Mouse (Mus musculus) kidney, embryonic 15.5 days (tissue): ENCODE results near the gene Cabp4. TPM values are rescaled to one million over a fixed set of nuclear protein-coding genes. Genes with fewer than 3 reads are reported as not detected.

Experiments
- ATAC-seq: fragments of 200-750 bp; cut with Nextera tagmentation; replicated peaks from 2 replicates; pipeline ENCODE4 v1.8.0; 2017; ENCODE audit warnings: moderate TSS enrichment; ENCODE audit not compliant: low FRiP score
- H3K27ac ChIP-seq: fragments of 300-500 bp; sonication (generic); 2 replicates; pipeline ENCODE4 v1.5.1; 2015; ENCODE audit warnings: mild to moderate bottlenecking, inconsistent platforms
- H3K27me3 ChIP-seq: fragments of 300-500 bp; sonication (generic); 2 replicates; pipeline ENCODE4 v1.6.1; 2015; ENCODE audit warnings: inconsistent platforms
- H3K36me3 ChIP-seq: fragments of 300-500 bp; sonication (generic); 2 replicates; pipeline ENCODE4 v1.6.1; 2015; ENCODE audit warnings: inconsistent platforms
- H3K4me1 ChIP-seq: fragments of 300-500 bp; sonication (generic); 2 replicates; pipeline ENCODE4 v1.6.1; 2015; ENCODE audit warnings: inconsistent platforms
- H3K4me2 ChIP-seq: fragments of 300-500 bp; sonication (generic); 2 replicates; pipeline ENCODE4 v1.6.1; 2015; ENCODE audit warnings: moderate library complexity, mild to moderate bottlenecking, inconsistent platforms
- H3K4me3 ChIP-seq: fragments of 300-500 bp; sonication (generic); replicated peaks from 2 replicates; pipeline ENCODE4 v1.5.1; 2015; ENCODE audit warnings: mild to moderate bottlenecking, inconsistent platforms
- H3K9ac ChIP-seq: fragments of 300-500 bp; sonication (generic); 2 replicates; pipeline ENCODE4 v1.6.1; 2015; ENCODE audit warnings: mild to moderate bottlenecking, inconsistent platforms
- H3K9me3 ChIP-seq: fragments of 300-500 bp; sonication (generic); replicated peaks from 2 replicates; pipeline ENCODE4 v1.6.1; 2016; ENCODE audit warnings: inconsistent platforms
- WGBS: fragments of 180-500 bp; shearing (Covaris S2); methylation state at CpG from one replicate; pipeline ENCODE4 v1.1.7; 2015; ENCODE audit warnings: mixed read lengths; 5-methylcytosine and 5-hydroxymethylcytosine counted together
- polyA plus RNA-seq: library from polyadenylated mRNA; unstranded; fragments of >200 nt; fragmentation: Nextera tagmentation; extraction: Ambion mirVana; gene quantifications from 2 replicates; pipeline ENCODE4 v1.2.1, GENCODE M21; 2015

The Cabp4 gene
- polyA plus RNA-seq, 1 experiment from 2014 or later: 0.05 TPM

DNA sequence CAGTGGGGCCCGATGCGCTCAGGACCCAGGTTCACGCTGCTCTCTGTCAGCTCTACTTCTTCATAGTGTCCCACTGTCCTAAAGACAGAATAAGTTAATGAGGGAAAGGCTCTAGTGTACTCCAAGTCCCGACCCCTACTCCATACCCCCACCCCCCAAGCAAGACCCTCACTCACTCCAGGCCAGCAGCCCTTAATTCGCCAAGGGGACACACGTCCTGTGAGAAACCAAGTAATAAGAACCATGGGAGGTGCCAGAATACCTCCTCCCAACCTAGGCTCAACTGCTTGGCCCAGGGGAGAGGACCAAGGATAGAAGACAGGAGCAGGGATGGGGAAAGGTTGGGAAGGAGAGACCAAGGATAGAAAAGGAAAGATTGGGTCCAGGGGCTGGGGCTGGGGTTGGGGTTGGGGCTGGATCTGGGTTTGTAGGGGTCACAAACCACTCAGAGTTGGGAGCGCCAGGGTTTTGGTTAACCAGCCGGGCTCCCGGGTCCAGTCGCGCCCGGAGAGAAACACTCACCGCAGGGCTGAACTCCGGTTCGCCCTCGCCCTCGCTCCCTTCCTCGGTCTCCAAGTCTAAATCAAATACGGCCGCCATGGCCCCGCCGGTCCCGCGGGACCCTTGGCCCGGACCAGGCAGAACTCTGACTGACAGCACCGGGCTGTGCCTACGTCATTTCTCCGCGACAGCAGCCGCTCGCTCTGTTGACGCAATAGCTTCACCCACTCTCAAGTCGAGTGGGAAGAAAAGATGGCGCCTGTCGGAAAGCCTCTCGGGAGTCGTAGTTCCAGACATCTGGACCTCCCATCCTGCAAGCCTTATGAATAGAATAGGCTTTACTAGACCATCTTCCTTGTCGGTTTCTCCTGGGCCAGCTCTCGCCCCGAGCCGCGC is 19.1 kb upstream of the Cabp4 start, which contains the start of gene Rps6kb2:
TSS of gene Rps6kb2 (minus strand) at position 709 of the 897 bp plus-strand sequence.
- H3K4me3 ChIP-seq: peak within 1 kb of the TSS; percentile 75
- no peaks in the 10 kb centered on the region for H3K27me3 ChIP-seq
- peak; percentile 89 for ATAC-seq
- peaks cover 37% of the 10 kb centered on the region for H3K36me3 ChIP-seq
- 6% methylated on average over 42 of the region's 42 CpGs for WGBS
- peaks cover 18% of the 10 kb centered on the region for H3K4me1 ChIP-seq
- H3K4me2 ChIP-seq: peak within 1 kb of the TSS; percentile 89
- peak within 1 kb of the TSS; percentile 32 for H3K27ac ChIP-seq
- H3K9ac ChIP-seq: peak within 1 kb of the TSS; percentile 80
- H3K9me3 ChIP-seq: no peaks in the 10 kb centered on the region

DNA sequence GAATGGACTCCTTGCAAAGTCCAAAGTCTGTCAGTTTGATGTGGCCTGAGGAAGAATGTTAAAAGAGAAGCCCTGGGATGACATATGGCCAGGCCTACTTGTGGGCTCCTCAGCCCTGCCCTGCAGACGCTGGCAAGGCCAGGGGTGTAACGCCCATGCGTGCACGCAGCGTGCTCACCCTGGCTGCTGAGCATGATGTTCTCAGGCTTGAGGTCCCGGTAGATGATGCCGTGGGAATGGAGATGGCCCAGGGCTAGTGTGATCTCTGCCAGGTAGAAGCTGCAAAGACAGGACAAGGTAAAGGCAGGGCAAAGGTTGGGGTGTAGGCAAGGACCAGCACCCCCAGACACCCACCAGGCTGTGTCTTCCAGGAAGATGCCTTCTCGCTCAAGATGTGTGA is 15.2 kb upstream of the Cabp4 start:
- ATAC-seq: no peak
- no peaks in the 10 kb centered on the region for H3K9me3 ChIP-seq
- WGBS: 90% methylated on average over 8 of the region's 8 CpGs
- no peak overlapping the region for H3K4me2 ChIP-seq
- no peak overlapping the region for H3K4me3 ChIP-seq
- H3K27ac ChIP-seq: no peak overlapping the region
- no peak overlapping the region for H3K9ac ChIP-seq
- no peaks in the 10 kb centered on the region for H3K27me3 ChIP-seq
- peaks cover 63% of the 10 kb centered on the region for H3K36me3 ChIP-seq
- peaks cover 38% of the 10 kb centered on the region for H3K4me1 ChIP-seq

DNA sequence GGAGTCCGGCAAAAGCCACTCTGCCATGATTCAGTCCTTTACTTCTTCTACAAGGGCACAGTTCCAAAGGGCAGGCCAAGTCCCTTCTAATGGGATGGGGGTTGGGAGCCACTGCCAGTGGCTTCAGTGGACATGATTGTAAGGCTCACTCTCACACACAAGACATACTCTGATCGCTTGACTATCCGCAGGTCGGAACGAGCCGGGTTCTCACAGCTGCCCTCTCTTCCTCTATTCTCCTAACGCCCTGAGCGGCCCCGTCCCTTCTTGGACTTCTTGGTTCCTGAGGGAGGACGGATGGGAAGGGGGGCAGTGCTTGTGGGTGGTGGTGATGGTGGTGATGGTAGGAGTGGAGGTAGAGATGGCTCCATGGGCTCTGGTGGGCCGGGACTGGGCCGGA is 12.9 kb upstream of the Cabp4 start:
- Histone ChIP-seq H3K27ac (no peak overlapping the region), H3K27me3 (no peaks in the 10 kb centered on the region), H3K4me1 (peaks cover 22% of the 10 kb centered on the region), H3K9ac (no peak overlapping the region), H3K9me3 (no peaks in the 10 kb centered on the region), H3K4me3 (no peak overlapping the region), H3K4me2 (no peak overlapping the region), H3K36me3 (peaks cover 84% of the 10 kb centered on the region)
- ATAC-seq: no peak
- WGBS: 91% methylated on average over 12 of the region's 12 CpGs

DNA sequence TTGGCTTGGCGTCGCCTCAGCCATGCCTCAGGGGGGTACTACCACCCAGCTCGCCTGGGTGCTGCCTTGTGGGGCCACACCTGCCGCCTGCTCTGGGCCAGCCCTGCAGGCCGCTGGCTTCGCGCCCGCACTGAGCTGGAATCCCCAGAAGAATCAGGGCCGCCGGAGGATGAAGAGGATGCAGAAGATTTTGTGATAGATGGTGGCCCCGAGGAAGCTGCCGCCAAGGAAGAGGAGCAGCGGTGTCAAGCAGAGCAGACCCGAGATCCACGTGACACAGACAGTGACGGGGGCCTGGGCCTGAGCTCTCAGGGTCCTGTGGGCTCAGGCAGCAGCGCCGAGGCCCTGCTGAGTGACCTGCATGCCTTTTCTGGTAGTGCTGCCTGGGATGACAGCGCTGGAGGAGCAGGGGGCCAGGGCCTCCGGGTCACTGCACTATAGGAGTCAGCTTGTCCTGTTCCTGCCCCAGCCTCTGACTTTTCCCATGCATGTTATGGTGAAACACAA is 12.3 kb upstream of the Cabp4 start:
- ATAC-seq: no peak
- H3K4me1 ChIP-seq: peaks cover 24% of the 10 kb centered on the region
- no peak overlapping the region for H3K9ac ChIP-seq
- peak overlapping the region; percentile 55 for H3K27ac ChIP-seq
- no peaks in the 10 kb centered on the region for H3K9me3 ChIP-seq
- peaks cover 82% of the 10 kb centered on the region for H3K36me3 ChIP-seq
- no peaks in the 10 kb centered on the region for H3K27me3 ChIP-seq
- H3K4me2 ChIP-seq: no peak overlapping the region
- 65% methylated on average over 20 of the region's 20 CpGs for WGBS
- no peak overlapping the region for H3K4me3 ChIP-seq

DNA sequence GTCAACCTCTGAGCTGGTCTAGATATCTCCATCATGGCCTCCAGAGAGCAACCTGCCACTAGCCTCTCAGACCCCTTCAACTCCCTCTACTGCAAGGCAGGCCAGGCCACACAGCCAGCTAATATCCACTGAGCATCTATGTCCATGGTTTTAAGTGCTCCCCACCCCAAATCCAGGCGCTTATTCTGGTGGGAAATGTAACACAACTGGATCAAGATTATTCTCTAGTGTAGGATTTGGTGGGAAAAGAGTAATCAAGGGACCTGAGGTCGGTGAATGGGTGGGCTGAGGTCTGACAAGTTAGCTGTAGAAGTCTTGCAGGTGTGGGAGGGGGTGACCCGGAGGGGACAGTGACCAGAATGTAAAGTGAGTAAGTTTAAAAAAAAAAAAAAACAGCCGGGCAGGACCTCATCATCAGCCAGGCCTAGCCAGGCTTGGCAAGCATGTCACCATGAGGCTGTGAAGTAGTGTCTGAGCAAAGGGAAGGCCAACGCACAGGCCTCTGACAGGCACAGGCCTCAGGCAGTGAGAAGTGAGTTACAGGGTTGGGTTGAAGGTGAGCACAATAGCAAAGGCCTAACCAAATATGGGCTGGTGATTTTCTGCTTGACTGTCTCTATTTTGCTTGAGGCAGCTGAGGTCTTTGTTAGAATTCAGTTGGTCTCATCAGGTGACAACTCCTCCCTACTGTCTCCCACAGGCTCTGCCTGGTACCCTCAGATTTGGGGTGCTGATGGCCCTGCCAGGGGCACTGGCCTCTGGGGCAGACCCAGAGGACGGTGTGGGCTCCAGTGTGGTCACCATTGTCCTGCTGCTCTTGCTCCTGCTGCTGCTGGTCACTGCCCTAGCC is 11.6 kb upstream of the Cabp4 start:
- Histone ChIP-seq H3K9ac (no peak overlapping the region), H3K9me3 (no peaks in the 10 kb centered on the region), H3K4me1 (peaks cover 31% of the 10 kb centered on the region), H3K27ac (peak overlapping the region; percentile 55), H3K4me3 (no peak overlapping the region), H3K36me3 (peaks cover 82% of the 10 kb centered on the region), H3K4me2 (no peak overlapping the region), H3K27me3 (no peaks in the 10 kb centered on the region)
- ATAC-seq: no peak
- WGBS: 58% methylated on average over 6 of the region's 6 CpGs

DNA sequence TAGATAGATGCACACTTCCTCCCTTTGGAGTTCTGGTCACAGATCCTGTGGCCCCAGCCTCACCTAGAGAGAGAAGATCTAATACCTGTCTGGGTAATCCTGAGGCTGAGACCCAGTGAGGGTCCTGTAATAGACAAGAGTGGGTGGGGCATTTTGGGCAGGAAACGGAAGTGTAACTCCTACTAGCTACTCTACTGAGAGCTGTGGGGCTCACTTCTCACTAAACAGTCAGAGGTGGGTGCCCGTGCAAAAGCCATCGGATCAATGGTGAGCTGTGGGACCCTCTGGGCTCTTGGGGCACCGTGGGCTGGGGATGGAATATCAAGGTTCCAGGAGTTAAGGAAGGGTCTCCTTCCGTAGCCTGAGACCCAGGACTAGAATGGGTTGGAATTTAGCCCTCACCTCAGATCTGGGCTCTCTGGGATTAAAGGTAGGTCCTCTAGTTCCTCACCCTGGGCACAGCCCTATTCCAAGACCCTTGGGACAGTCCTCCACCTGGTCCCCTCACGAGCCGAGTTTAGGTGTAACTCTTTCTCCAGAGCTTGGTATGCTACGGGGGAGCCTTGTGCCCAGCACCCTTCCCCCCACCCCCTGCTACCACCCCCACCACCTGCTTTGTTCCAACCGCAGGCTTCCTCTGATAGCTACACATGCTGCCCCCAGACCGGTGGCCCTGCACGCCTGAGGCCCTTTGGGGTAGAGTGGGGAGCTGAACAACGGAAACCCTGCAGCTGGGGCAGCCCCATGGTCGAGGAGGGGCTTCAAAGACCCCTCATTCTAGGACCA is 10.8 kb upstream of the Cabp4 start:
- WGBS: 82% methylated on average over 13 of the region's 13 CpGs
- H3K4me2 ChIP-seq: no peak overlapping the region
- no peak for ATAC-seq
- peaks cover 84% of the 10 kb centered on the region for H3K36me3 ChIP-seq
- H3K27me3 ChIP-seq: no peaks in the 10 kb centered on the region
- H3K9ac ChIP-seq: no peak overlapping the region
- peaks cover 38% of the 10 kb centered on the region for H3K4me1 ChIP-seq
- peak overlapping the region; percentile 55 for H3K27ac ChIP-seq
- no peak overlapping the region for H3K4me3 ChIP-seq
- no peaks in the 10 kb centered on the region for H3K9me3 ChIP-seq

DNA sequence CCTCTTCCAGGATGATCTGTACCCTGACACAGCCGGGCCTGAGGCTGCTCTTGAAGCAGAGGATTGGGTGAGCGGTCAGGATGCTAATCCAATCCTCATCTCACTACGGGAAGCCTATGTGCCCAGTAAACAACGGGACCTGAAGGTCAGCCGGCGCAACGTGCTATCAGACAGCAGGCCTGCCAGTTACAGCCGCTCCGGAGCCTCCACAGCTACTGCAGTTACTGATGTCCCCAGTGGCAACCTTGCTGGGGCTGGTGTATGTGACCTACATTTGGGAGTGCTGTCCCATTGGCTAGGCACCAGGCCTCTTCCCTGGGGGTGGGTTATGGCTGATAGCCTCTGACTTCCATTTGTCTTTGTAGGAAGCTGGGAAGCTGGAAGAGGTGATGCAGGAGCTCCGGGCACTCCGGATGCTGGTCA is 9.4 kb upstream of the Cabp4 start, which contains the start of gene Ptprcap:
TSS of gene Ptprcap (plus strand) at position 373 of the 423 bp plus-strand sequence.
- 77% methylated on average over 11 of the region's 11 CpGs for WGBS
- Histone ChIP-seq H3K9me3 (no peaks in the 10 kb centered on the region), H3K4me2 (no peak within 1 kb of the TSS), H3K27me3 (no peaks in the 10 kb centered on the region), H3K27ac (0 out of 2 replicates have a peak within 1 kb of the TSS, but pooled peaks have one; percentile 55), H3K36me3 (peaks cover 70% of the 10 kb centered on the region), H3K9ac (no peak within 1 kb of the TSS), H3K4me3 (no peak within 1 kb of the TSS), H3K4me1 (peaks cover 48% of the 10 kb centered on the region)
- no peak for ATAC-seq

DNA sequence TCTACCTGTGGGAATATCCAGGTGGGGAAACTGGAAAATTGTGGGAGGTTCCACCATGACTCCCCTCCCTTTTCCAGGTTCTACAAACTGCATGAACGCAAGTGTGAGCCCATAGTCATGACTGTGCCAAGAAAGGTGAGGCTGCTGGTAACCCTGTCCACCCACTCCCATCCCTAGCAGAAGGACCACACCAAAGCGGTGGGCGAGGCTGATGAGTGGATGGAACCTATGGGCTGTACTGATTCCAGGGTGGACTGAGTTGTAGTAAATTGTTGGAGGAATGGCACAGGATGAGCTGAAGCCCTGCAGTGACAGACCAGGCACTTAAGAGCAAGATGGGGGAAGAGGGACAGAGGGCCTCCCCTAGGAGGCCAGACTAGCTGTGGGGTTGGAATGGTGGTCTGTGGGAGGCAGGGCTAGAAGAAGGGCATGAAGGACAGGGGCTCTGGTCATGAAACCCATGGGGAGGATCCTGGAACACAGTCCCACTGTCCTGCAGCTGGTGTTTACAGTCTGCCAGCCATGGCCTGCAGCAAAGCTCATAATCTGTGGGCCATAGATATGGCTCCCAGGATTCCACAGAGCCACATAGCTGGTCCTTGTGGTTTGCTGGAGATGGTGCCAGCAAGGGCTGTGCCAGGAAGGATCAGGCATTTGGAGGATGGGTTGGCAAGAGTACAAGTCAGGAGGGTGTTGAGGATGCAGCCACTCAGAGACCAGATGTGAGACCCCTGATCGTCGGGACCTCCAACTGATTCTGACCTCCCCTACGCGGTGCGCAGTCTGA is 8.8 kb upstream of the Cabp4 start:
- Histone ChIP-seq H3K36me3 (peaks cover 64% of the 10 kb centered on the region), H3K4me2 (no peak overlapping the region), H3K9ac (no peak overlapping the region), H3K9me3 (no peaks in the 10 kb centered on the region), H3K27ac (no peak overlapping the region), H3K27me3 (no peaks in the 10 kb centered on the region), H3K4me1 (peaks cover 54% of the 10 kb centered on the region), H3K4me3 (no peak overlapping the region)
- WGBS: 88% methylated on average over 8 of the region's 8 CpGs
- ATAC-seq: no peak

DNA sequence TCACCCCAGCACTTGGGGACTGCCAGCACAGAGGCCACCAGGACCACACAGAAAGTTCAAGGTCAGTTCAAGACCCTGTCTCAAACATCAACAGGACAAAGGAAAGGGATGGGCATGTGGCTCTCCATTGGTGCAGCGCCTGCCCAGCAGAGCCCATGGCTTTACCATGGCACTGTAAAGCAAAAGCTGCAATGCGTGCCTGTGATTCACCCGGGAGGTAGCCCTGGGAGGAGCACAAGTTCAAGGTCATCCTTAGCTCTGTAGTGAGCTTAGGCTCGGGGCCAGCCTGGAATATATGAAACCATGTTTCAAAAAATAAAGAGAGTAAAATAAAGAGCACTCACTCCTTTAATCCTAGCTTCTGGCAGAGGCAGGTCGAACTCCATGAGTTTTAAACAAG is 8.1 kb upstream of the Cabp4 start:
- H3K27ac ChIP-seq: no peak overlapping the region
- no peak overlapping the region for H3K4me3 ChIP-seq
- peaks cover 59% of the 10 kb centered on the region for H3K4me1 ChIP-seq
- H3K9ac ChIP-seq: no peak overlapping the region
- H3K27me3 ChIP-seq: no peaks in the 10 kb centered on the region
- no peak for ATAC-seq
- no peaks in the 10 kb centered on the region for H3K9me3 ChIP-seq
- H3K4me2 ChIP-seq: no peak overlapping the region
- H3K36me3 ChIP-seq: peaks cover 57% of the 10 kb centered on the region
- WGBS: 88% methylated on average over 5 of the region's 5 CpGs

DNA sequence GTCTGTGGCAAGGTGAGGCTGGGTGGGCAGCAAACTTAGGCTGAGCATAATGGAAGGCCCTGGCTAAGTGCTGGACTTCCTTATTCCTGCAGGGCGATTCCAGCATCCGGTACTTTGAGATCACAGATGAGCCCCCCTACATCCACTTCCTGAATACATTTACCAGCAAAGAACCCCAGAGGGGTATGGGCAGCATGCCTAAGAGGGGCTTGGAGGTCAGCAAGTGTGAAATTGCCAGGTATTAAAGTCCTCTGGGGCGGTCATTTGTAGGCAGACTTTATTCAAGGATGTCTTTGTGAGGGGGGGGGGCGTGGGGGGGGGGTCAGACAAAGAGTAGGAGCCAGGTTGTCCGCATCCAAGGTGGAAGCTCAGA is 7.6 kb upstream of the Cabp4 start:
- WGBS: 69% methylated on average over 5 of the region's 5 CpGs
- H3K9me3 ChIP-seq: no peaks in the 10 kb centered on the region
- H3K36me3 ChIP-seq: peaks cover 52% of the 10 kb centered on the region
- no peak overlapping the region for H3K4me3 ChIP-seq
- H3K9ac ChIP-seq: no peak overlapping the region
- H3K4me1 ChIP-seq: peaks cover 56% of the 10 kb centered on the region
- no peak overlapping the region for H3K4me2 ChIP-seq
- no peak for ATAC-seq
- H3K27me3 ChIP-seq: no peaks in the 10 kb centered on the region
- no peak overlapping the region for H3K27ac ChIP-seq
